Comparison of ENCODE assay signal across 8 mouse cellular contexts in genomic region chr2:138280225-138280711, GRCm38 (mm10). TPM values are rescaled to one million over a fixed set of nuclear protein-coding genes. Genes with fewer than 3 reads are reported as not detected.
DNase-seq lines count a peak whose midpoint lies in the region; ATAC-seq and TF ChIP-seq lines count a peak whose summit lies in the region.
"Had no signal": no experiment of that assay in that cellular context is flagged by ENCODE, and none has a peak within 500 bp of the region (broad histone marks: within the 10 kb centered on the region; RNA-seq: fewer than 3 reads in every experiment).

No protein-coding gene starts in this region.

- H3K9ac ChIP-seq in neural tube, embryonic 11.5 days (ENCODE audit: low read length): no peak overlapping the region
- peak overlapping the region; percentile 60 for H3K9ac ChIP-seq in embryonic facial prominence, embryonic 14.5 days (ENCODE audit: low read depth, low read length)
- H3K9ac ChIP-seq in hindbrain, postnatal 0 days (replicated peaks; ENCODE audit: low read length): peak overlapping the region; percentile 70
- H3K9ac ChIP-seq in neural tube, embryonic 13.5 days: peak overlapping the region; percentile 70
- H3K9ac ChIP-seq: liver, embryonic 13.5 days had no signal

- TF ChIP-seq CTCF in hindbrain, postnatal 0 days (IDR thresholded peaks at IDR 0.05; ENCODE audit: low read depth): peak; percentile 60

- WGBS in neural tube, embryonic 11.5 days: 60% methylated on average over 17 of the region's 17 CpGs
- WGBS in embryonic facial prominence, embryonic 14.5 days: 34% methylated on average over 17 of the region's 17 CpGs
- 50% methylated on average over 17 of the region's 17 CpGs for WGBS in hindbrain, postnatal 0 days
- WGBS in neural tube, embryonic 13.5 days: 51% methylated on average over 17 of the region's 17 CpGs

- H3K4me1 ChIP-seq in neural tube, embryonic 11.5 days (ENCODE audit: control insufficient read depth, insufficient read depth, low read length): peaks cover 5% of the 10 kb centered on the region; the same call in 1 of the 2 replicates
- peaks cover 39% of the 10 kb centered on the region for H3K4me1 ChIP-seq in embryonic facial prominence, embryonic 14.5 days (ENCODE audit: control insufficient read depth, insufficient read depth, low read length)
- peaks cover 12% of the 10 kb centered on the region for H3K4me1 ChIP-seq in hindbrain, postnatal 0 days (ENCODE audit: insufficient read depth, low read length)
- H3K4me1 ChIP-seq in neural tube, embryonic 13.5 days (replicated peaks): peaks cover 48% of the 10 kb centered on the region

- H3K9me3 ChIP-seq in neural tube, embryonic 11.5 days (ENCODE audit: control insufficient read depth, low read length): no peaks in the 10 kb centered on the region
- no peaks in the 10 kb centered on the region for H3K9me3 ChIP-seq in embryonic facial prominence, embryonic 14.5 days (ENCODE audit: control insufficient read depth, low read length)
- H3K9me3 ChIP-seq in hindbrain, postnatal 0 days (ENCODE audit: low read length): no peaks in the 10 kb centered on the region
- no peaks in the 10 kb centered on the region for H3K9me3 ChIP-seq in neural tube, embryonic 13.5 days
- H3K9me3 ChIP-seq: liver, embryonic 13.5 days had no signal

- H3K4me2 ChIP-seq in neural tube, embryonic 11.5 days (ENCODE audit: low read depth): no peak overlapping the region
- peak overlapping the region; percentile 58 for H3K4me2 ChIP-seq in embryonic facial prominence, embryonic 14.5 days (ENCODE audit: low read depth, low read length)
- peak overlapping the region; percentile 56 for H3K4me2 ChIP-seq in hindbrain, postnatal 0 days (ENCODE audit: low read depth, low read length)
- peak overlapping the region; percentile 69 for H3K4me2 ChIP-seq in neural tube, embryonic 13.5 days
- H3K4me2 ChIP-seq: liver, embryonic 13.5 days had no signal

- no peak overlapping the region for H3K4me3 ChIP-seq in neural tube, embryonic 11.5 days (ENCODE audit: low read depth, low read length)
- H3K4me3 ChIP-seq in embryonic facial prominence, embryonic 14.5 days (ENCODE audit: low read depth, low read length): peak overlapping the region; percentile 38
- peak overlapping the region; percentile 46 for H3K4me3 ChIP-seq in hindbrain, postnatal 0 days (ENCODE audit: low read length)
- H3K4me3 ChIP-seq in neural tube, embryonic 13.5 days: peak overlapping the region; percentile 46
- H3K4me3 ChIP-seq: liver, embryonic 13.5 days had no signal

- peak; percentile 23 for DNase-seq in neural tube, embryonic 11.5 days (ENCODE audit: low spot score)
- DNase-seq in neural tube, embryonic 10.5 days (ENCODE audit: extremely low spot score, low spot score): no peak
- peak; percentile 82 for DNase-seq in embryonic facial prominence, embryonic 14.5 days (ENCODE audit: low spot score)
- DNase-seq in hindbrain, postnatal 0 days (ENCODE audit: low spot score): peak; percentile 67
- no peak for DNase-seq in MN1 (ENCODE audit: low spot score)
- DNase-seq in spleen, postnatal 10 days (ENCODE audit: low spot score in 2 of 2): no peak
- DNase-seq: liver, embryonic 13.5 days had no signal

- H3K36me3 ChIP-seq in neural tube, embryonic 11.5 days (ENCODE audit: control insufficient read depth, insufficient read depth, low read length): peaks cover 4% of the 10 kb centered on the region
- peaks cover 25% of the 10 kb centered on the region for H3K36me3 ChIP-seq in embryonic facial prominence, embryonic 14.5 days (ENCODE audit: control insufficient read depth, insufficient read depth, low read length)
- H3K36me3 ChIP-seq in hindbrain, postnatal 0 days (ENCODE audit: insufficient read depth, low read length): no peaks in the 10 kb centered on the region
- peaks cover 19% of the 10 kb centered on the region for H3K36me3 ChIP-seq in neural tube, embryonic 13.5 days

- no peak overlapping the region for H3K27ac ChIP-seq in neural tube, embryonic 11.5 days (ENCODE audit: low read depth, low read length)
- peak overlapping the region; percentile 68 for H3K27ac ChIP-seq in embryonic facial prominence, embryonic 14.5 days (replicated peaks; ENCODE audit: low read depth, low read length)
- H3K27ac ChIP-seq in hindbrain, postnatal 0 days: peak overlapping the region; percentile 46
- peak overlapping the region; percentile 72 for H3K27ac ChIP-seq in neural tube, embryonic 13.5 days (replicated peaks)
- H3K27ac ChIP-seq: liver, embryonic 13.5 days had no signal

- no peak for ATAC-seq in neural tube, embryonic 11.5 days (ENCODE audit: insufficient read depth, low FRiP score, low TSS enrichment)
- 0 out of 2 replicates have a peak, but pooled peaks have one; percentile 23 for ATAC-seq in embryonic facial prominence, embryonic 14.5 days (ENCODE audit: low read depth)
- 0 out of 2 replicates have a peak, but pooled peaks have one; percentile 18 for ATAC-seq in hindbrain, postnatal 0 days
- peak; percentile 36; the same call in 1 of the 2 replicates for ATAC-seq in neural tube, embryonic 13.5 days (ENCODE audit: low read depth)

- no peaks in the 10 kb centered on the region for H3K27me3 ChIP-seq in neural tube, embryonic 11.5 days (ENCODE audit: control insufficient read depth, insufficient read depth, low read length)
- H3K27me3 ChIP-seq in embryonic facial prominence, embryonic 14.5 days (replicated peaks; ENCODE audit: control insufficient read depth, insufficient read depth, low read length): no peaks in the 10 kb centered on the region
- H3K27me3 ChIP-seq in hindbrain, postnatal 0 days (ENCODE audit: insufficient read depth, low read length): no peaks in the 10 kb centered on the region
- no peaks in the 10 kb centered on the region for H3K27me3 ChIP-seq in neural tube, embryonic 13.5 days
- H3K27me3 ChIP-seq: liver, embryonic 13.5 days had no signal

RNA-seq across cellular contexts. Expression of gene Btbd3, which starts 23.9 kb away (rescaled TPM):
- polyA plus RNA-seq in neural tube, embryonic 11.5 days (2014; fragmentation: Nextera tagmentation; extraction: Ambion mirVana): 19.6 and 20.7 TPM in 2 replicates
- 28.1 and 29.4 TPM in 2 replicates for polyA plus RNA-seq in embryonic facial prominence, embryonic 14.5 days (2014; fragmentation: Nextera tagmentation; extraction: Ambion mirVana)
- 59.9 and 63.1 TPM in 2 replicates for total RNA-seq in hindbrain, postnatal 0 days (2014; rRNA removed)
- 37.4 and 39.4 TPM in 2 replicates for polyA plus RNA-seq in hindbrain, postnatal 0 days (2015; fragmentation: Nextera tagmentation; extraction: Ambion mirVana)
- 18.2 and 20.7 TPM in 2 replicates for polyA plus RNA-seq in neural tube, embryonic 13.5 days (2015; fragmentation: Nextera tagmentation; extraction: Ambion mirVana)

Comparison
In these comparisons a context has a peak if more than half of its experiments do, and no peak if none do; other contexts are left out.
1. DNase-seq: peak in neural tube, embryonic 11.5 days (single experiment), embryonic facial prominence, embryonic 14.5 days (single experiment) and hindbrain, postnatal 0 days (single experiment); none in neural tube, embryonic 10.5 days (single experiment), MN1 (single experiment) and spleen, postnatal 10 days (0 of 2).